In genomic region chr4:120247412-120247811, GRCm38 (mm10) we compare ENCODE assay signal across 8 mouse cellular contexts. TPM values are rescaled to one million over a fixed set of nuclear protein-coding genes. Genes with fewer than 3 reads are reported as not detected.
DNase-seq lines count a peak whose midpoint lies in the region; ATAC-seq and TF ChIP-seq lines count a peak whose summit lies in the region.

No protein-coding gene starts in this region.

- H3K27ac ChIP-seq in kidney, adult 2 months (ENCODE audit: insufficient read depth, low read depth, low read length): no peak overlapping the region
- H3K27ac ChIP-seq in midbrain, embryonic 15.5 days: 0 out of 2 replicates have a peak overlapping the region, but pooled peaks have one; percentile 1

- no peak overlapping the region for H3K9ac ChIP-seq in midbrain, embryonic 15.5 days

- no peak for TF ChIP-seq CTCF in kidney, adult 2 months (conservative IDR thresholded peaks at IDR 0.05; ENCODE audit: insufficient read depth, insufficient read length, low read depth, low read length)

- DNase-seq in 416B (ENCODE audit: low read depth): peak; percentile 47
- peak; percentile 86 for DNase-seq in adrenal gland, postnatal 10 days
- peak; percentile 90 to 93 for DNase-seq in heart, adult 18-20 months
- peak; percentile 48 for DNase-seq in kidney, adult 2 months
- no peak for DNase-seq in layer of hippocampus, postnatal 14 days (ENCODE audit: low spot score in 2 of 2)
- DNase-seq in cerebellum, adult 8-10 months: no peak
- no peak for DNase-seq in c-Kit-positive CD71-positive TER-119-positive erythroid progenitor cells, embryonic 14.5 days (ENCODE audit: low spot score)

- H3K36me3 ChIP-seq in kidney, adult 2 months (ENCODE audit: control insufficient read depth, insufficient read depth, low read length): no peaks in the 10 kb centered on the region
- no peaks in the 10 kb centered on the region for H3K36me3 ChIP-seq in midbrain, embryonic 15.5 days (replicated peaks)

- no peaks in the 10 kb centered on the region for H3K27me3 ChIP-seq in kidney, adult 2 months (replicated peaks; ENCODE audit: control insufficient read depth, insufficient read depth, low read length)
- H3K27me3 ChIP-seq in midbrain, embryonic 15.5 days (replicated peaks): no peaks in the 10 kb centered on the region

- no peak for ATAC-seq in midbrain, embryonic 15.5 days (replicated peaks)

- no peak overlapping the region for H3K4me2 ChIP-seq in midbrain, embryonic 15.5 days

- no peaks in the 10 kb centered on the region for H3K9me3 ChIP-seq in midbrain, embryonic 15.5 days

- no peaks in the 10 kb centered on the region for H3K4me1 ChIP-seq in kidney, adult 2 months (ENCODE audit: control insufficient read depth, insufficient read depth, low read length)
- H3K4me1 ChIP-seq in midbrain, embryonic 15.5 days: peaks cover 48% of the 10 kb centered on the region

- H3K4me3 ChIP-seq in kidney, adult 2 months (ENCODE audit: insufficient read depth, low read depth, low read length): no peak overlapping the region
- H3K4me3 ChIP-seq in midbrain, embryonic 15.5 days: no peak overlapping the region

- WGBS in kidney, adult 2 months: 36% methylated on average over 5 of the region's 5 CpGs
- 38% methylated on average over 5 of the region's 5 CpGs for WGBS in midbrain, embryonic 15.5 days

- TF ChIP-seq POLR2A in kidney, adult 2 months (IDR thresholded peaks at IDR 0.05; ENCODE audit: low read depth, low read length): no peak

RNA-seq across cellular contexts. Expression of gene Foxo6, which starts 39.7 kb away (rescaled TPM):
- 1 to 10 TPM; 1.4 to 3.7 TPM for total RNA-seq in adrenal gland, postnatal 10 days (2021)
- total RNA-seq in heart, adult 18-20 months (2021): 1 to 10 TPM; 2.2 to 2.7 TPM
- 0.41 and 0.61 TPM in 2 replicates for polyA plus RNA-seq in kidney, adult 2 months (2012; rRNA removed)
- polyA plus RNA-seq in midbrain, embryonic 15.5 days (2015; fragmentation: Nextera tagmentation; extraction: Ambion mirVana): 1.2 and 1.3 TPM in 2 replicates
- 10 to 100 TPM; 42.8 to 47.4 TPM for total RNA-seq in layer of hippocampus, postnatal 14 days (2021)

Comparison
In these comparisons a context has a peak if more than half of its experiments do, and no peak if none do; other contexts are left out.
1. DNase-seq: peak in 416B (single experiment), adrenal gland, postnatal 10 days (single experiment), heart, adult 18-20 months (2 of 2) and kidney, adult 2 months (single experiment); none in layer of hippocampus, postnatal 14 days (0 of 2), cerebellum, adult 8-10 months (single experiment) and c-Kit-positive CD71-positive TER-119-positive erythroid progenitor cells, embryonic 14.5 days (single experiment).
2. RNA of gene Foxo6, which starts 39.7 kb away (total RNA-seq): 42.8 to 47.4 TPM in layer of hippocampus, postnatal 14 days; 1.4 to 3.7 TPM in adrenal gland, postnatal 10 days and 2.2 to 2.7 TPM in heart, adult 18-20 months; every median in the first group is over 4 times any median in the second.